Comparison of ENCODE assay signal across 18 mouse cellular contexts in genomic region chr4:134813406-134814228, GRCm38 (mm10). TPM values are rescaled to one million over a fixed set of nuclear protein-coding genes. Genes with fewer than 3 reads are reported as not detected.
DNase-seq lines count a peak whose midpoint lies in the region; ATAC-seq and TF ChIP-seq lines count a peak whose summit lies in the region.
"Had no signal": no experiment of that assay in that cellular context is flagged by ENCODE, and none has a peak within 500 bp of the region (broad histone marks: within the 10 kb centered on the region; RNA-seq: fewer than 3 reads in every experiment).

No protein-coding gene starts in this region.

- TF ChIP-seq POLR2A in olfactory bulb, adult 2 months (IDR thresholded peaks at IDR 0.05; ENCODE audit: insufficient read depth, low read depth, low read length) = no peak

- H3K4me2 ChIP-seq in liver, embryonic 15.5 days = no peak overlapping the region
- H3K4me2 ChIP-seq in kidney, embryonic 15.5 days = no peak overlapping the region
- H3K4me2 ChIP-seq: embryonic facial prominence, embryonic 12.5 days; liver, embryonic 13.5 days; midbrain, embryonic 13.5 days had no signal

- peaks cover 15% of the 10 kb centered on the region; the same call in 1 of the 2 replicates for H3K4me1 ChIP-seq in liver, embryonic 15.5 days (replicated peaks)
- H3K4me1 ChIP-seq in olfactory bulb, adult 2 months (ENCODE audit: control insufficient read depth, insufficient read depth, low read length) = peaks cover 24% of the 10 kb centered on the region
- H3K4me1 ChIP-seq in kidney, embryonic 15.5 days = no peaks in the 10 kb centered on the region
- H3K4me1 ChIP-seq: embryonic facial prominence, embryonic 12.5 days had no signal

- H3K27me3 ChIP-seq in liver, embryonic 15.5 days = no peaks in the 10 kb centered on the region
- H3K27me3 ChIP-seq in kidney, embryonic 15.5 days = no peaks in the 10 kb centered on the region
- H3K27me3 ChIP-seq: embryonic facial prominence, embryonic 12.5 days; liver, embryonic 13.5 days; midbrain, embryonic 13.5 days had no signal

- no peak overlapping the region for H3K4me3 ChIP-seq in liver, embryonic 15.5 days (replicated peaks)
- H3K4me3 ChIP-seq in olfactory bulb, adult 2 months (ENCODE audit: insufficient read depth, low read depth, low read length) = no peak overlapping the region
- H3K4me3 ChIP-seq in kidney, embryonic 15.5 days (replicated peaks) = no peak overlapping the region
- H3K4me3 ChIP-seq: embryonic facial prominence, embryonic 12.5 days; erythroblast, embryonic 14.5 days; liver, embryonic 13.5 days; midbrain, embryonic 13.5 days had no signal

- H3K36me3 ChIP-seq in liver, embryonic 15.5 days (replicated peaks) = peaks cover 77% of the 10 kb centered on the region
- H3K36me3 ChIP-seq in kidney, embryonic 15.5 days = peaks cover 60% of the 10 kb centered on the region

- DNase-seq in frontal cortex, postnatal 14 days (ENCODE audit: low spot score in 2 of 2) = no peak
- DNase-seq in liver (no peak), ZHBTc4 (ENCODE audit: low read depth, low spot score) (peak; percentile 31)
- DNase-seq in cerebellum, postnatal 25 days = no peak
- DNase-seq: cerebellum, adult 8-10 months; liver, embryonic 13.5 days; thymus, postnatal 36 days had no signal

- H3K9ac ChIP-seq in liver, embryonic 15.5 days = no peak overlapping the region
- no peak overlapping the region for H3K9ac ChIP-seq in kidney, embryonic 15.5 days
- H3K9ac ChIP-seq: embryonic facial prominence, embryonic 12.5 days; liver, embryonic 13.5 days; midbrain, embryonic 13.5 days had no signal

- TF ChIP-seq CTCF in olfactory bulb, adult 2 months (IDR thresholded peaks at IDR 0.05; ENCODE audit: insufficient read depth, low read depth, low read length) = no peak

- H3K9me3 ChIP-seq in liver, embryonic 15.5 days (replicated peaks) = no peaks in the 10 kb centered on the region
- no peaks in the 10 kb centered on the region for H3K9me3 ChIP-seq in kidney, embryonic 15.5 days (replicated peaks)
- H3K9me3 ChIP-seq: embryonic facial prominence, embryonic 12.5 days; liver, embryonic 13.5 days; midbrain, embryonic 13.5 days had no signal

- 89% methylated on average over 17 of the region's 17 CpGs for WGBS in liver, embryonic 15.5 days (ENCODE audit: insufficient replicate concordance)
- 46% methylated on average over 17 of the region's 17 CpGs for WGBS in olfactory bulb, adult 2 months
- 91% methylated on average over 17 of the region's 17 CpGs for whole genome bisulfite sequencing in kidney, embryonic 15.5 days

- ATAC-seq in frontal cortex, adult (ENCODE audit: low TSS enrichment) = peak; percentile 92
- 0 out of 2 replicates have a peak, but pooled peaks have one; percentile 22 for ATAC-seq in liver, embryonic 15.5 days (ENCODE audit: insufficient read depth)
- ATAC-seq in kidney, embryonic 15.5 days (replicated peaks; ENCODE audit: low FRiP score) = no peak
- ATAC-seq: CD4-positive, CD25-positive, alpha-beta regulatory T cell, adult 4 months; forebrain, embryonic 14.5 days; inflammation-experienced regulatory T-cells, adult 6 months; lung, postnatal 0 days; midbrain, embryonic 13.5 days had no signal

- H3K27ac ChIP-seq in liver, embryonic 15.5 days (replicated peaks) = peak overlapping the region; percentile 8; the same call in 1 of the 2 replicates
- peak overlapping the region; percentile 79 for H3K27ac ChIP-seq in olfactory bulb, adult 2 months (ENCODE audit: insufficient read depth, low read depth, low read length)
- no peak overlapping the region for H3K27ac ChIP-seq in kidney, embryonic 15.5 days
- H3K27ac ChIP-seq: embryonic facial prominence, embryonic 12.5 days; liver, embryonic 13.5 days; midbrain, embryonic 13.5 days had no signal

RNA-seq across cellular contexts. Expression of gene Maco1, which starts 39.5 kb away (rescaled TPM):
- polyA plus RNA-seq in liver, embryonic 15.5 days (2015; fragmentation: Nextera tagmentation; extraction: Ambion mirVana) = 16.0 and 17.3 TPM in 2 replicates
- not detected in 2 replicates for polyA plus RNA-seq in olfactory bulb, adult 2 months (2012; ENCODE audit: insufficient read depth, insufficient read length, low replicate concordance, missing spikeins)
- polyA plus RNA-seq in kidney, embryonic 15.5 days (2015; fragmentation: Nextera tagmentation; extraction: Ambion mirVana) = 38.4 and 39.7 TPM in 2 replicates

RNA-seq across cellular contexts. Expression of gene Ldlrap1, which starts 45.8 kb away (rescaled TPM):
- polyA plus RNA-seq in liver, embryonic 15.5 days (2015; fragmentation: Nextera tagmentation; extraction: Ambion mirVana) = 21.8 and 22.4 TPM in 2 replicates
- not detected in 2 replicates for polyA plus RNA-seq in olfactory bulb, adult 2 months (2012; ENCODE audit: insufficient read depth, insufficient read length, low replicate concordance, missing spikeins)
- 19.3 and 23.6 TPM in 2 replicates for polyA plus RNA-seq in kidney, embryonic 15.5 days (2015; fragmentation: Nextera tagmentation; extraction: Ambion mirVana)

RNA-seq across cellular contexts. Expression of gene Rhd, which starts 50.7 kb away (rescaled TPM):
- polyA plus RNA-seq in liver, embryonic 15.5 days (2015; fragmentation: Nextera tagmentation; extraction: Ambion mirVana) = 587 and 603 TPM in 2 replicates
- not detected in 2 replicates for polyA plus RNA-seq in olfactory bulb, adult 2 months (2012; ENCODE audit: insufficient read depth, insufficient read length, low replicate concordance, missing spikeins)
- polyA plus RNA-seq in kidney, embryonic 15.5 days (2015; fragmentation: Nextera tagmentation; extraction: Ambion mirVana) = 5.7 and 7.9 TPM in 2 replicates

Comparison
In these comparisons a context has a peak if more than half of its experiments do, and no peak if none do; other contexts are left out.
1. RNA of gene Ldlrap1, which starts 45.8 kb away (polyA plus RNA-seq): 19.3 to 23.6 TPM in kidney, embryonic 15.5 days and 21.8 to 22.4 TPM in liver, embryonic 15.5 days; not detected in olfactory bulb, adult 2 months; every median in the first group is over 10 times any median in the second.
2. RNA of gene Rhd, which starts 50.7 kb away (polyA plus RNA-seq): 587 to 603 TPM in liver, embryonic 15.5 days; 5.7 to 7.9 TPM in kidney, embryonic 15.5 days and not detected in olfactory bulb, adult 2 months; every median in the first group is over 10 times any median in the second.